8 mouse cellular contexts compared by ENCODE assay signal in genomic region chr5:30281291-30281732, GRCm38 (mm10). TPM values are rescaled to one million over a fixed set of nuclear protein-coding genes. Genes with fewer than 3 reads are reported as not detected.
DNase-seq lines count a peak whose midpoint lies in the region; ATAC-seq and TF ChIP-seq lines count a peak whose summit lies in the region.

Gene Drc1 (plus strand): TSS chr5:30281388.

- TF ChIP-seq EP300 in lung, postnatal 0 days (IDR thresholded peaks at IDR 0.05): no peak

- peak; percentile 20 for DNase-seq in urinary bladder, postnatal 14 days (ENCODE audit: low spot score)
- DNase-seq in urinary bladder, postnatal 25 days (ENCODE audit: low spot score): no peak
- peak; percentile 57 to 65 for DNase-seq in layer of hippocampus, postnatal 25 days (ENCODE audit: extremely low spot score in 1 of 2, low spot score in 1 of 2)
- peak; percentile 21 for DNase-seq in lung, postnatal 0 days (ENCODE audit: low spot score)
- peak; percentile 69 to 70 for DNase-seq in right cerebral cortex, postnatal 36 days (ENCODE audit: low spot score in 2 of 2)
- DNase-seq in spleen, postnatal 14 days (ENCODE audit: low spot score in 2 of 2): no peak

- H3K27ac ChIP-seq in embryonic facial prominence, embryonic 13.5 days: no peak within 1 kb of the TSS
- H3K27ac ChIP-seq in heart, embryonic 16.5 days (ENCODE audit: low read length): no peak within 1 kb of the TSS
- no peak within 1 kb of the TSS for H3K27ac ChIP-seq in lung, postnatal 0 days (ENCODE audit: low read length)

- peaks cover 5% of the 10 kb centered on the region; the same call in 1 of the 2 replicates for H3K9me3 ChIP-seq in embryonic facial prominence, embryonic 13.5 days
- H3K9me3 ChIP-seq in heart, embryonic 16.5 days (replicated peaks; ENCODE audit: control insufficient read depth, low read length): peaks cover 5% of the 10 kb centered on the region
- H3K9me3 ChIP-seq in lung, postnatal 0 days (ENCODE audit: low read length): no peaks in the 10 kb centered on the region

- ATAC-seq in embryonic facial prominence, embryonic 13.5 days (ENCODE audit: insufficient number of reproducible peaks, insufficient read depth, low FRiP score, low TSS enrichment, low read depth): no peak
- ATAC-seq in heart, embryonic 16.5 days (replicated peaks; ENCODE audit: extremely low read depth, insufficient read depth, low FRiP score): peak; percentile 81
- ATAC-seq in lung, postnatal 0 days: no peak

- H3K4me2 ChIP-seq in embryonic facial prominence, embryonic 13.5 days: peak within 1 kb of the TSS; percentile 73
- H3K4me2 ChIP-seq in heart, embryonic 16.5 days (ENCODE audit: low read depth, low read length): peak within 1 kb of the TSS; percentile 72
- H3K4me2 ChIP-seq in lung, postnatal 0 days (replicated peaks; ENCODE audit: low read depth, low read length): peak within 1 kb of the TSS; percentile 37

- H3K4me3 ChIP-seq in embryonic facial prominence, embryonic 13.5 days: peak within 1 kb of the TSS; percentile 43
- H3K4me3 ChIP-seq in heart, embryonic 16.5 days (ENCODE audit: low read length): peak within 1 kb of the TSS; percentile 46
- H3K4me3 ChIP-seq in lung, postnatal 0 days (ENCODE audit: low read depth, low read length): 0 out of 2 replicates have a peak within 1 kb of the TSS, but pooled peaks have one; percentile 5

- no peak for TF ChIP-seq CTCF in lung, postnatal 0 days (IDR thresholded peaks at IDR 0.05)

- 4% methylated on average over 26 of the region's 26 CpGs for WGBS in embryonic facial prominence, embryonic 13.5 days
- WGBS in heart, embryonic 16.5 days: 6% methylated on average over 25 of the region's 26 CpGs
- 7% methylated on average over 24 of the region's 26 CpGs for WGBS in lung, postnatal 0 days

- H3K9ac ChIP-seq in embryonic facial prominence, embryonic 13.5 days: peak within 1 kb of the TSS; percentile 64
- peak within 1 kb of the TSS; percentile 35; the same call in 1 of the 2 replicates for H3K9ac ChIP-seq in heart, embryonic 16.5 days (ENCODE audit: low read length)
- no peak within 1 kb of the TSS for H3K9ac ChIP-seq in lung, postnatal 0 days (replicated peaks; ENCODE audit: low read depth)

- H3K4me1 ChIP-seq in embryonic facial prominence, embryonic 13.5 days: no peaks in the 10 kb centered on the region; the same call in 1 of the 2 replicates
- peaks cover 2% of the 10 kb centered on the region; the same call in 1 of the 2 replicates for H3K4me1 ChIP-seq in heart, embryonic 16.5 days (ENCODE audit: control insufficient read depth, insufficient read depth, low read length)
- no peaks in the 10 kb centered on the region for H3K4me1 ChIP-seq in lung, postnatal 0 days (ENCODE audit: insufficient read depth, low read depth, low read length)

- H3K36me3 ChIP-seq in embryonic facial prominence, embryonic 13.5 days: no peaks in the 10 kb centered on the region
- no peaks in the 10 kb centered on the region for H3K36me3 ChIP-seq in heart, embryonic 16.5 days (ENCODE audit: control insufficient read depth, insufficient read depth)
- no peaks in the 10 kb centered on the region for H3K36me3 ChIP-seq in lung, postnatal 0 days (ENCODE audit: insufficient read depth, low read length)

- H3K27me3 ChIP-seq in embryonic facial prominence, embryonic 13.5 days: peaks cover 10% of the 10 kb centered on the region
- H3K27me3 ChIP-seq in heart, embryonic 16.5 days (ENCODE audit: control insufficient read depth, insufficient read depth, low read length): no peaks in the 10 kb centered on the region
- H3K27me3 ChIP-seq in lung, postnatal 0 days (replicated peaks; ENCODE audit: insufficient read depth, low read length): no peaks in the 10 kb centered on the region

RNA-seq across cellular contexts. Expression of gene Drc1, which starts in this region (rescaled TPM):
- polyA plus RNA-seq in embryonic facial prominence, embryonic 13.5 days (2015; fragmentation: Nextera tagmentation; extraction: Ambion mirVana): 0.13 and 0.51 TPM in 2 replicates
- 1.7 and 3.3 TPM in 2 replicates for polyA plus RNA-seq in heart, embryonic 16.5 days (2015; fragmentation: Nextera tagmentation; extraction: Ambion mirVana)
- total RNA-seq in layer of hippocampus, postnatal 25 days (2021): 10 to 100 TPM in 1 of 2 experiments, 1 to 10 TPM in 1; 8.1 to 14.3 TPM
- 6.5 and 8.4 TPM in 2 replicates for polyA plus RNA-seq in lung, postnatal 0 days (2015; fragmentation: Nextera tagmentation; extraction: Ambion mirVana)

Comparison
In these comparisons a context has a peak if more than half of its experiments do, and no peak if none do; other contexts are left out.
1. DNase-seq: peak in urinary bladder, postnatal 14 days (single experiment), layer of hippocampus, postnatal 25 days (2 of 2), lung, postnatal 0 days (single experiment) and right cerebral cortex, postnatal 36 days (2 of 2); none in urinary bladder, postnatal 25 days (single experiment) and spleen, postnatal 14 days (0 of 2).
2. Peak in every context shown above with its lines, with median percentiles within 50 percentile points of each other: H3K4me2 ChIP-seq and H3K4me3 ChIP-seq.